Mouse (Mus musculus) thymus, postnatal 4 days (tissue): ENCODE data around the gene Slc2a2.

Source experiments
- DNase-seq: peaks from one replicate; pipeline ENCODE4 v3.0.0; 2021

Slc2a2 gene

GRCm38 (mm10) chr3:28736981-28737380, 39.3 kb downstream of the Slc2a2 start:
- DNase-seq, result no peak

- no peak for DNase-seq
Observed at GRCm38 (mm10) chr3:28740353-28740752, 42.6 kb downstream of the Slc2a2 start.

GRCm38 (mm10) chr3:28743251-28743650, 45.5 kb downstream of the Slc2a2 start:
- DNase-seq, result no peak

- peak; percentile 80 for DNase-seq
Observed at GRCm38 (mm10) chr3:28745835-28746483, 48.3 kb downstream of the Slc2a2 start.

GRCm38 (mm10) chr3:28748151-28748550, 50.4 kb downstream of the Slc2a2 start:
- DNase-seq, result no peak

- no peak for DNase-seq
Observed at GRCm38 (mm10) chr3:28748956-28749355, 51.3 kb downstream of the Slc2a2 start.

GRCm38 (mm10) chr3:28755477-28755876, 57.8 kb downstream of the Slc2a2 start:
- DNase-seq, result no peak

GRCm38 (mm10) chr3:28761225-28761789, 63.6 kb downstream of the Slc2a2 start:
- DNase-seq, result no peak

- no peak for DNase-seq
Observed at GRCm38 (mm10) chr3:28766935-28767334, 69.2 kb downstream of the Slc2a2 start.

GRCm38 (mm10) chr3:28768222-28768621, 70.5 kb downstream of the Slc2a2 start:
- no peak for DNase-seq

- peak; percentile 22 for DNase-seq
Observed at GRCm38 (mm10) chr3:28772919-28773318, 75.2 kb downstream of the Slc2a2 start.

- no peak for DNase-seq
Observed at GRCm38 (mm10) chr3:28775361-28775760, 77.7 kb downstream of the Slc2a2 start.

- no peak for DNase-seq
Observed at GRCm38 (mm10) chr3:28775958-28776357, 78.3 kb downstream of the Slc2a2 start.

GRCm38 (mm10) chr3:28776491-28776890, 78.8 kb downstream of the Slc2a2 start:
- no peak for DNase-seq

GRCm38 (mm10) chr3:28780511-28780910, 82.8 kb downstream of the Slc2a2 start:
- DNase-seq, result no peak
